Mouse (Mus musculus): ENCODE results near the gene Stx6. TPM values are rescaled to one million over a fixed set of nuclear protein-coding genes. Genes with fewer than 3 reads are reported as not detected.

Gene Stx6
- total and polyA plus RNA-seq, 3 experiments, result 26.0 to 33.4 (median 31.8) TPM

DNA sequence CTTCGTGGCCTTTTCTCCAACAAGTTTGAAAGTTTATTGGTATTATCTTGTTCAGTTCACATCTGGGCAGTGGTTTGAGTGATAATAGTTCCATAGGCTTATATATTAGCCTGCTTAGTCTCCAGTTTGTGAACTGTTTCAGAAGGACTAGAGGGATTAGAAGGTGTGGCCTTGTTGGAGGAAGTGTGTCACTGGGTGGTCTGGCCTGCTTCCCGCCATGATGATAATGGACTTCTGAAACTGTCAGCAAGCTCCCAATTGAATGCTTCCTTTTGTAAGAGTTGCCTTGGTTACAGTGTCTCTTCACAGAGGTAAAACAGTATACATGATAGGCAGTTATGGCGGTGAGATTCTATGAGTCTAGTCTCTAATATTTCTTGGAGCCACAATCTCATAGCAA is 9.1 kb upstream of the Stx6 start:
- no peak overlapping the region for H3K9ac ChIP-seq (ENCODE audit: insufficient read depth, low read depth)
- in situ Hi-C loops (cut with MboI; ENCODE audit: low pct_ligation_motif_present, low pct_unique_long_range_greater_than_20kb, low sequenced_read_pairs) (no loop called here), dilution Hi-C loops (cut with MboI; ENCODE audit: extremely low pct_ligation_motif_present, extremely low pct_unique_long_range_greater_than_20kb, low sequenced_read_pairs) (no loop called here)
- no peaks in the 10 kb centered on the region for H3K79me2 ChIP-seq (replicated peaks; ENCODE audit: control insufficient read depth, extremely low read depth, insufficient read depth, poor library complexity, severe bottlenecking)
- H3K4me1 ChIP-seq (ENCODE audit: control insufficient read depth in 1 of 2, insufficient read depth in 2 of 2), result peaks cover 8 to 24% of the 10 kb centered on the region in 2 experiments
- H3K4me2 ChIP-seq (ENCODE audit: insufficient read depth, low read depth, poor library complexity, severe bottlenecking), result no peak overlapping the region
- no peak overlapping the region for H3K4me3 ChIP-seq (replicated peaks in 1 of 3; ENCODE audit: low read depth in 2 of 3, low read length in 2 of 3, poor library complexity in 1 of 3)
- no peaks in the 10 kb centered on the region for H3K36me3 ChIP-seq (replicated peaks in 1 of 2; ENCODE audit: control insufficient read depth in 1 of 2, insufficient read depth in 1 of 2, low read length in 1 of 2)
- no peak overlapping the region for H3K27ac ChIP-seq (ENCODE audit: insufficient read depth, low read depth)
- no peak for TF ChIP-seq ZMIZ1 (IDR thresholded peaks at IDR 0.05; ENCODE audit: low read depth, low read length)
- no peak for TF ChIP-seq GABPA (IDR thresholded peaks at IDR 0.05; ENCODE audit: insufficient replicate concordance, low read depth, low read length)
- no peak for TF ChIP-seq POLR2AphosphoS2 (IDR thresholded peaks at IDR 0.05; ENCODE audit: low read depth, low read length)
- no peak for TF ChIP-seq NELFE (IDR thresholded peaks at IDR 0.05; ENCODE audit: low read depth, low read length)
- no peak for TF ChIP-seq RCOR1 (conservative IDR thresholded peaks at IDR 0.05; ENCODE audit: low read depth, low read length)
- no peak for TF ChIP-seq ZKSCAN1 (IDR thresholded peaks at IDR 0.05; ENCODE audit: borderline replicate concordance, low read depth, low read length)
- no peaks in the 10 kb centered on the region for H3K9me3 ChIP-seq (replicated peaks; ENCODE audit: low read length)
- DNase-seq (ENCODE audit: extremely low read depth), result no peak
- no peaks in the 10 kb centered on the region for H3K27me3 ChIP-seq (replicated peaks)

GRCm38 (mm10) chr1:155150821-155151220 is 7.7 kb upstream of the Stx6 start:
- no peak for TF ChIP-seq CHD2 (IDR thresholded peaks at IDR 0.05; ENCODE audit: low read length)
- TF ChIP-seq POLR2A (IDR thresholded peaks at IDR 0.05; ENCODE audit: low read depth, low read length), result no peak
- no peak for TF ChIP-seq NELFE (IDR thresholded peaks at IDR 0.05; ENCODE audit: low read depth, low read length)
- no peak for TF ChIP-seq ZC3H11A (IDR thresholded peaks at IDR 0.05; ENCODE audit: low read depth, low read length)
- in situ Hi-C loops (cut with MboI; ENCODE audit: low pct_ligation_motif_present, low pct_unique_long_range_greater_than_20kb, low sequenced_read_pairs) (no loop called here), dilution Hi-C loops (cut with MboI; ENCODE audit: extremely low pct_ligation_motif_present, extremely low pct_unique_long_range_greater_than_20kb, low sequenced_read_pairs) (no loop called here)
- H3K4me3 ChIP-seq (replicated peaks in 1 of 3; ENCODE audit: low read depth in 2 of 3, low read length in 2 of 3, poor library complexity in 1 of 3), result no peak overlapping the region
- no peak overlapping the region for H3K4me2 ChIP-seq (ENCODE audit: insufficient read depth, low read depth, poor library complexity, severe bottlenecking)
- H3K9me3 ChIP-seq (replicated peaks; ENCODE audit: low read length), result no peaks in the 10 kb centered on the region
- H3K27ac ChIP-seq (ENCODE audit: insufficient read depth, low read depth), result no peak overlapping the region
- H3K27me3 ChIP-seq (replicated peaks), result no peaks in the 10 kb centered on the region
- H3K9ac ChIP-seq (ENCODE audit: insufficient read depth, low read depth), result no peak overlapping the region
- DNase-seq (ENCODE audit: extremely low read depth), result no peak
- H3K4me1 ChIP-seq (ENCODE audit: control insufficient read depth in 1 of 2, insufficient read depth in 2 of 2), result peaks cover 7 to 11% of the 10 kb centered on the region in 2 experiments
- H3K79me2 ChIP-seq (replicated peaks; ENCODE audit: control insufficient read depth, extremely low read depth, insufficient read depth, poor library complexity, severe bottlenecking), result no peaks in the 10 kb centered on the region
- no peaks in the 10 kb centered on the region for H3K36me3 ChIP-seq (replicated peaks in 1 of 2; ENCODE audit: control insufficient read depth in 1 of 2, insufficient read depth in 1 of 2, low read length in 1 of 2)

DNA sequence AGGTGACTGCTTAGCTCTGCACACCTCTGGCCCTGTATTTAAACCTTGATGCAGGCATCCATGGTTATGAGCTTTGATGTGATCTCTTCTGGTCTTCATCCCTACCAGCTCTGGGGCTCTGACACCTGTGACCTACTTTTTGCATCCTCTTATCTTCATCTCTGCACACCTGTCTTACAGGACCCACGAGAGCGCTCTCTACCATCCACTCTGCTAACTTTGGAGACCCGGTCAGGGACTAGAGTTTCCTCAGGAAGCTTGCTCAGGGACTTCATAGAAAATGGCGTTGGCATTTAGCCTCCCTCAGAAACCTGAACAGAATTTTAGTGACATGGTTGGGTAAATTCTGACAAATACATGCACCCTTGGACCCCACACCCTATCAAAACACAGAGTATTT is 4.6 kb upstream of the Stx6 start:
- Histone ChIP-seq H3K9me3 (replicated peaks; ENCODE audit: low read length) (no peaks in the 10 kb centered on the region), H3K4me2 (ENCODE audit: insufficient read depth, low read depth, poor library complexity, severe bottlenecking) (no peak overlapping the region), H3K27ac (ENCODE audit: insufficient read depth, low read depth) (no peak overlapping the region), H3K9ac (ENCODE audit: insufficient read depth, low read depth) (no peak overlapping the region), H3K27me3 (replicated peaks) (no peaks in the 10 kb centered on the region), H3K4me1 (ENCODE audit: control insufficient read depth in 1 of 2, insufficient read depth in 2 of 2) (peaks cover 3 to 8% of the 10 kb centered on the region in 2 experiments; a peak in 3 of 4 replicates), H3K36me3 (replicated peaks in 1 of 2; ENCODE audit: control insufficient read depth in 1 of 2, insufficient read depth in 1 of 2, low read length in 1 of 2) (no peaks in the 10 kb centered on the region), H3K4me3 (replicated peaks in 1 of 3; ENCODE audit: low read depth in 2 of 3, low read length in 2 of 3, poor library complexity in 1 of 3) (no peak overlapping the region), H3K79me2 (replicated peaks; ENCODE audit: control insufficient read depth, extremely low read depth, insufficient read depth, poor library complexity, severe bottlenecking) (no peaks in the 10 kb centered on the region)
- DNase-seq (ENCODE audit: extremely low read depth), result no peak
- dilution Hi-C loops (cut with MboI; ENCODE audit: extremely low pct_ligation_motif_present, extremely low pct_unique_long_range_greater_than_20kb, low sequenced_read_pairs), result no loop called here
- in situ Hi-C loops (cut with MboI; ENCODE audit: low pct_ligation_motif_present, low pct_unique_long_range_greater_than_20kb, low sequenced_read_pairs), result no loop called here
- TF ChIP-seq ZMIZ1 (IDR thresholded peaks at IDR 0.05; ENCODE audit: low read depth, low read length), result no peak
- TF ChIP-seq ETS1 (conservative IDR thresholded peaks at IDR 0.05; ENCODE audit: low read depth, low read length), result no peak
- TF ChIP-seq JUN (IDR thresholded peaks at IDR 0.05; ENCODE audit: insufficient read depth, low read depth, low read length), result no peak
- no peak for TF ChIP-seq TCF12 (IDR thresholded peaks at IDR 0.05; ENCODE audit: low read depth, low read length)
- no peak for TF ChIP-seq ZNF384 (IDR thresholded peaks at IDR 0.05; ENCODE audit: low read depth, low read length)
- no peak for TF ChIP-seq ZKSCAN1 (IDR thresholded peaks at IDR 0.05; ENCODE audit: borderline replicate concordance, low read depth, low read length)
- no peak for TF ChIP-seq POLR2AphosphoS2 (IDR thresholded peaks at IDR 0.05; ENCODE audit: low read depth, low read length)
- TF ChIP-seq CHD1 (IDR thresholded peaks at IDR 0.05; ENCODE audit: low read depth, low read length), result no peak
- no peak for TF ChIP-seq HCFC1 (IDR thresholded peaks at IDR 0.05; ENCODE audit: low read depth, low read length)
- TF ChIP-seq KAT2A (IDR thresholded peaks at IDR 0.05; ENCODE audit: insufficient replicate concordance, low read length), result no peak
- TF ChIP-seq ZC3H11A (IDR thresholded peaks at IDR 0.05; ENCODE audit: low read depth, low read length), result no peak
- TF ChIP-seq SMC3 (IDR thresholded peaks at IDR 0.05; ENCODE audit: low read depth, low read length), result no peak
